Mouse (Mus musculus): Measurements from ENCODE around the gene Ankrd33b. TPM values are rescaled to one million over a fixed set of nuclear protein-coding genes. Genes with fewer than 3 reads are reported as not detected.

The Ankrd33b gene
- total RNA-seq, 4 experiments from 2014 or later: 1.1 to 3.8 (median 2.7) TPM

DNA sequence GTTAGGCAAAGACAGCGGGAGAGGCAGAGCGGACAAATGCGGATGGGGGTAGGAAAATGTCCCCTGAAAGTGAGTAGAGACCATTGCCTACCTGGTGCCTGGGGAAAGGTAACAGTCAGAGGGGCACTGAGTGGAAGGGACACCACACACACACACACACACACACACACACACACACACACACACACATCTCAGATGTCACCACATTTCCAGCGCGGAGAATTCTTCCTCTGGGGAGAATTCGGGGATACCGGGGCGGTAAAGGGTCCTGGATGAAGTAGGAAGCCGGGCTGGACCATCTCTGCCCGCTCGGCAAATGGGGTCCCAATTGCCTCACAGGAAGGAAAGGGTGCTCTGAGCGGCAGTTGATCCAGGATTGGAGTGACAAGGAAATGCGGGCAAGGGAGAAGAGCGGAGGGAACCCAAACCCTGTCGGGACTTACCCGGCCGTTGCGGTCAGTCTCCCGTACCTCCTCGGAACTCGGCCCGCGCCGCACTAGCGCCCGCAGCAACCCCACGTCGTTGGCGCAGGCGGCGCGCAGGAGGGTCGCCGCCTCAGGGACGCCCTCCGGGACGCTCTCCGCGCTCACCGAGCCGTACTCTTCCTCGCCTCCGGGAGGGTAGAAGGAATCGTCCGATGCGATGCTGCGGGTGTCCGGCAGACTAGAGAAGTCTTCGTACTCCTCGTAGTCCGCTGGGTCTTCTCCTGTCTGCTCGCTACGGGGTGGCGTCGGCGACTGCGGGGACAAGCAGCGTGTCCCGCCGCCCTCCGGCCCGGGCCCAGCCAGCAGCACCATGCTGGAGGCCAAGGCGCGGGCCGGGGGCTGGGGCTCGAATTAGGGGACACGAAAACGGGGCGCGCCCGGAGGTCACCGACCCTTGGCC, 688 bp downstream of the Ankrd33b start:
- no peak for DNase-seq

DNA sequence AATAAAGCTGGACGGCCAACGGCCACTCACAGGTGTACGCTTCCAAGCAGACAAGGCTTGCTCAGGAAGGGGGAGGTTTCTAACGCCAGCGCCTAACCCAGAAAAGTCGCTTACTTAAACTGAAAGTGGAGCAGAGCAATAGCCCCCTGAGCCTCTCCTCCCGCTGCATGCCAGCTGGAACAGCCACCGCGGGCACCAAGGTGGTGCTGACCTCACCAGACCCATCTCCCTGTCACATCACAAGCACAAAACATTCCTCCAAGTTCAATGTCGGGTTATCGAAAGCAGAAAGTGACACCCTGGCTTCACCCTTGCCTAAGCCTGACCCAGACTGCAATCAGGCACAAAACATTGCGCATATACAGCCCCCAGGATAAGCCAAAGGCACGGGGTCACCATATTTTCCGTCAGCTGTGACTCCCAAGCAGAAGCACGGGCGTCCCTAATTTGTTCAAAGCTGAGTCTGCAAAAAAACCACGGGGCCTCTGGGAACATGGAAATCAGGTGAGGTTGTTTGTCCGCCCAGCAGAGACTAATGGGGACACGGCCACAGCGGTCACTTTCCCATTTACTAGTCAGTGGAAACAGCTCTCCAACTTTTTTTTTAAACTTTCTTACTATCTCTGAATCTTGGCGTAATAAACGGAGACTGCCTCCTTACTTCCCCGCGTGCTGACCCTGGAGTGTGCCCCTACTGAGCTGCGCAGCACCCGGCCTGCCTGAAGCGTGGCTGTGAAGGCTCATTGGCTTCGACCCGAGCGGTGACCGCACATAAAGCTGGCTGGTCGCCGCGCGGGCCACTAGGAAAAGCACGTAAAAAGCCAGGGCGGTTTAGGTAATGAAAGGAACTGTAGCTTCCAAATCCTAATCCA, 1.6 kb downstream of the Ankrd33b start:
- DNase-seq: no peak

DNA sequence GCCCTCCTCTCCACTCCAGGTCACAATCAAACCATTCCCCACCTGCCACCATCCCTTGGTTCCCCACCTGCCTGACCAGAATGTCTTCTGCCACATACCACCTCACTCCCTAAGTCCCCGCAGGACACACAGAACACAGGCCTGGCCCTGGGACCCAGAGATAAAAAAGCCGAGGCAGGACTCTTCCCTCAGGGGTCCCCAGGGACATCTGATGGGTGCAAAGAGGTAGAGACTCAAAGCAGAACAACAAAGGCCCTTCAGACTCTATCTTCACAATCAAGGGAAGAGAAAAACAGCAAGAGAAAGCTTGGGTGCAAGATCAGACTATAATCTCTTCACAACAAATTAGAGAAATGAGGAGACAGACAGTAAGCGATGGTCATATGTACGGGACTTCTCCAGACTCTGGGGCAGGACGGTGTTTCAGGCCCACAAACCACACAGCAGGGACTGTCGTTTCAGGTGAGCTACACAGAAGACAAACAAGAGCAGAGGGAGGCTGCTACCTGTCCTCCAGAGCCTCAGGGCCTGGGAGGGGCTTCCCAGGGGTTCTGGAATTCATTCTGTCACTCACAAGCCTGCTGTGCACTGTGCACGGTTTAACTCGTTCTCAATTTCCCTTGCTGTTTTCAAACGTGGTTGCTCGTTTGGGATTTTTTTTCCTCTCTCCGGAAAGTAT, 2.3 kb downstream of the Ankrd33b start:
- no peak for DNase-seq

DNA sequence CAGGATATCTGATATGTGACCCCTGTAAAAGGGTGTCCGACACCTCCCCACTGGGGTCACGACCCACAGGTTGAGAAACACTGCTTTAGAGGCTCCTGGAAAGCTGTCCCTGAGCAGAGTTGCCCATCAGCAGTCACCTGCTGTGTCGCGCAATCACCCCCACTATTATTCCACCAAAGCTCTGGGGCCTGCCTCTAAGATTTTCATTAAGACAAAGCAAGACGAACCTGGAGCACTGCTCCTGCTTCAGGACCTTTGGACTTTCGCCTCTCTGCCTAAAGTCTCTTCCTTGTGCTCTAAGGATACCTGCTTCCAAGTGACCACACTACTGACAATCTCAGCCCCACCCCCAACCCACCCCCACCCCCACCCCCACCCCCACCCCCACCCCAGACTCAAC, 3.1 kb downstream of the Ankrd33b start:
- no peak for DNase-seq

DNA sequence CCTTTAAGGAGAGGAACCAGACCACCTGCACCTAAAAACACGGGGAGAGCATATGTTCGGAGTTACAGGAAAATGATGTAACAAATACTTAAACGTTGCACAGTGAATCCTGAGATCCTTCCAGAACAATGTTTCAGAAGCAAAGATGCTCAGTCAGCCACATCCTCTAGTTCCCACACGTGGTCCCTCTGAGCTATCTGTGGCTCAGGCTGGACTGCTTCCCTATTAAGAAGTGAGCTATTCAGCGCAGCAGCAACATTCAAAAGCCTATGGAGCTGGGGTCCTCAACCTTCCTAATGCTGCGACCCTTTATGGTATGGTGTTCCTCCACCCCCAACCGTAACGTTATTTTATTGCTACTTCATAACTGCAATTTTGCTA, 3.6 kb downstream of the Ankrd33b start:
- no peak for DNase-seq

DNA sequence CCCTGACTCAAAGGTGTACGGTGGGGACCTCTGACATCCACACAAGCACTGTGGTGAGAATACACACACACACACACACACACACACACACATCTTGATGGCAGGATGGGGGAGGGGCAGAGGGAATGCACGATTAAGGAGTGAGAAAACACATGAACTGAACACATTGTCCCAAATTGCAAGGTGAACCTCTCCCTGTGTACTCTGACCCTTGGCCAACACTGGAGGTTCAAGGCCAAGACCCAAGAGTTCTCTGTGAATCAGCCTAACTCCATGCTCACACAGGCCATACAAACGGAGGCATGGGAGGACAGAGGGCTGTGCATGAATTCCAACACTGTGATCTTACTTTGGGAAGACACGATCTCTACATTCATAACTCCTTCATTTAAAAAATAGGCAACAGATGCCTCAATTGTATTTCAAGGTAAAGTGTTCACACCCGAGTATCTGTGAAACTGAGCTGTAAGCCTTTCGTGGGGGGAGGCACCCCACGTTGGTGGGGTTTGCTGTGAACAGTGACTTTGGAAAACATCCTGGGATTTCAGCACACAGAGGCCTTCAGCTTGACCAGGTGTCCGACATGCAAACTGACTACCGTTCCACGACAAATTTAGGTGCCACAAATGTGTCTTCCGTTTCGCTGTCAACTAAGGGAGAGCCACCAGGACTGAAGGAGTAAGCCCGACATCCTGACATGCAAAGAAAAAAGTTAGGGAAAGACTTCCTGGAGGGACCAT, 4.1 kb downstream of the Ankrd33b start:
- no peak for DNase-seq

DNA sequence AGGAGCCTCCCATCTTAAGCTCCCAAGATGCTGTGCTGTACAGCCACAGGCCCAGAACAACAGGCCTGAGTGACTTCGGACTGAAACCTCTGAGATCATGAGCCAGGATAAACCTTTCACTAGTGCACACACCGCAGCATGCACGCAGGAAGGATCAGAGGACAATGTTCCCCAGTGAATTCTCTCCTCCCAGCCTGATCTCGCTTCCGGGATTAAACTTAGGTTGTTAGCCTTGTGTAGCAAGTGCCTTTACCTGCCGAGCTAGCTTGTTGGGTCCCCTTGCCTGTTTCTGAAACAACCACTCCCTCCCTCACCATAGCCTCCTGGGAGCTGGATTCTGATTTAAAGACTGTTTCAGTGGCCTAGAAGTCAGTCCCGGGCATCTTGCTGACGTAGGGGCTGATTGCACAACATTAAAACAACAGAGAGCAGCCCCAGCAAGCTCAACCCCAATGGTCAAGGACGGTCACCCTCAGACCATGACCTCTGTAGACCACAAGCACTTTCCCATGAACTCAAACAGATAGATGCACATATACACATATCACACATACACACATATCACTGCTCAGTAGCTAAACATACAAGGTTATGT, 6.2 kb downstream of the Ankrd33b start:
- no peak for DNase-seq

DNA sequence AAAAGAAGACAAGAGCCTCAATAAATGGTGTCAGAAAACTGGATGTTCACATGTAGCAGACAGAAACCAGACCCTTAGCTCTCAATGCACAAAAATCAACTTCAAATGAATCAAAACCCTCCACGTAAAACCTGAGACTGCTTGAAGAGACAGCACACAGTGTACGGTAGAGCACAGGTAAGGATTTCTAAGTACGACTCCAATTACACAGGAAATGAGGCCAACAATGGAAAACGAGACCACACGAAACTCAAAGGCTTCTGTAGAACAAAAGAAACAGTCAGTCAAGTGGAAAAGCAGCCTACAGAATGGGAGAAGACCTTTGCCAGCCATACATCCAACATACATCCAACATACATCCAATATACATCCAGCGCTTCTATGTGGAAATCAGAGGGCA, 6.9 kb downstream of the Ankrd33b start:
- DNase-seq: no peak

DNA sequence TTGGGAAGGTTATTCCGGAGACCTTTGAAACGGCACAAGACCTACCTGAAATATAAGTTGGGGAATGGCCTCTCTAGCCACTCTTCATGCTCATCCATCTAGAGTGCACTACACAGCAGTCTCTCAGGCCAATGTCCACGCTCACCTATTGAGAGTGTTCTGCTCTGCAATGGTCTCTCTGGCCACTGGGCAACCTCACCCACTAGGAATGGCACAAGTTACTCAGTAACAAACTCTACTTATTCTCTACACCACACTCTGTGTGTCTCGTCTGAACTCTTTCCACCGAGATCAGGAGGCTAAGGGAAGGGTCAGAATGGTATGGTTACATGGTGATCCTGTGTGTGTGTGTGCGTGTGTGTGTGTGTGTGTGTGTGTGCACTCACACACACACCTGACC, 7.7 kb downstream of the Ankrd33b start:
- no peak for DNase-seq

DNA sequence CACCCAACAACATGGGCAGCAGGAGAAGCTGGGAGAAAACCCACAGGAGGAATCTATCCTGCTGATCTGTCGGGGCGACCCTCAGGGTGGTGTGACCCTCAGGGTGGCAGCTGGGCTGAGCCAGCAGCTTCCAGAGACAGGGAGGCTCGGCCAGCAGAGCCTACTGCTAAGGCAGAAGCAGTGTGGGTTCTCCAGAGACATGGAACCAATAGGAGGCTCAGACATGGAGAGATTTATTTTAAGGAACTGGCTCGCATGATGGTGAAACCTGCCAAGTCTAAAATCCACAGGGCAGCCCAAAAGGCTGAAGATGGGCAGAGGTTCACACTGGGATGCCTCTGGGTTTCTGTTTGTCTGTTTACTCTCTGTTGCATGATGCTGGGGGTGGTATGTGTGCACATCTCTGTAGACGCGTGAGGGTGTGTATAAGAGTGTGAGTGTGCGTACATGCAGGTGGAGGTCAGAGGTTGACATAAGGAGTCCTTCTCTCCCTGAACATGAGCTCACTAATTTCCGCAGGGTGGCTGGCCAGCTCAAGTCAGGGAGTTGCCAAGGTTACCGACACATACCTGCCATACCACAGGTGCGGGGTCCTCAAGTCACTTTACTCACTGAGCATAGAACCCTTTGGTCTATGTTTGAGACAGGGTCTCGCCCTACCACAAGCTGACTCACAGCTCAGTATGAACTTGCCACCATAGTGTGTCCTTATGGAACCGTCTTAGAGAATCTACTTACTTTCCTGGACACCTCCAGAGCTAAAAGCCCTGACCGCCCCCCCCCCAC, 14.8 kb downstream of the Ankrd33b start:
- no peak for DNase-seq

DNA sequence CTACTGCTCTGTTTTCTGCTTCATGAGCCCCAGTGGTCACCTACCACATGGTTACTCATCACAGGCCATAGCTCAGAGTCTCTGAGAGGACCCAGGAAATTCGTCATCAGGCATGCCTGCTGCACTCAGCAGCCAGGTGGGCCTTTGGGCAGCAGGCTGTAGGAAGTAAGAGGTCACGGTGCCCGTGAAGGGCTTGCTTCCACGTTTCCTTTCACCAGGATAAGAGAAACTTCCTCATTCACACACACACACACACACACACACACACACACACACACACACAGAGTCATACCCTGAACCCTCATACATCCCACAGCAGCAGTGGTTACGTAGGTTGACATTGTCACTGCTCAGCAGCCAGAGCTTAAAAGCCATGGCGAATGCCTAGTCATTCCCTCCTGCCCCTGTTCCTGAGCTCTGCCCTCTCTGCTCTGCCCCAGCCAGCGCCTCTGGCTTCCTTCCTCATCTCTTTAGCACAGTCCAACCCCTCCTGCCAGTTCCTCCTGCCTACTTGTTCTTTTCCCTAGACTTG, 17.6 kb downstream of the Ankrd33b start:
- no peak for DNase-seq

DNA sequence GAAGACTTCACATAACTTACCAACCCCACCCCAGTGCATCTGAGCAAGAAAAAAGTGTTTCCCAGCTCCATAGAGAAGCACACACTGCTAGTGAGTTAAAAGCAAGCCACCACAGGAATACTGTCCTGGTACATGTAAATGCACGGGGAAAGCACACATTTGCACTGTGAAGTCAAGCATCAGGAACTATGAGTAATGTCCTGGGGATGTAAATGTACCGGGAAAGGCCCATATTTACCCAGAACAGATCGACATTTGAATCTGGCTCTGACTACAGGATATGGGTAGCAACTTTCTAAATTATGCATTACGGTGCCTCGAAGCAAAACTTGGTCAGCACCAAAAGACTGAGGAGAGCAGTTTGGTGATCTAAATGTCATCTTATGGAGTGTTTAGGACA, 18.5 kb downstream of the Ankrd33b start:
- no peak for DNase-seq

DNA sequence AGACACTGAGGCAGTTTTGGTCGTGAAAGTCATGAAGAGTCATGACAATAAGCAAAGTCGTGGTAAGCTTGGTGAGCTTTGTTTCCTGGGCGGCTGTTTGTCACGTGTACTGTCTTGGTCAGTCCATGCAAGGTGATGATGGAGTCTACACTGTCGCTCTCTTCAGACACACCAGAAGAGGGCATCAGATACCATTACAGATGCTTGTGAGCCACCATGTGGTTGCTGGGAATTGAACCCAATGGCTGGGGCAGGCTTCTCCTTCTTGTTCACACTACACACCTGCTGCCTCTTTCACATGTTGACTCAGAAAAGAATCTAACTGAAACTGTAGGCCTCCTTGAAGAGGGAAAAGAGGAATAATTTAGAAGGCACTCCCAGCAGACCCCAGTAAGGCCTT, 19.3 kb downstream of the Ankrd33b start:
- no peak for DNase-seq

DNA sequence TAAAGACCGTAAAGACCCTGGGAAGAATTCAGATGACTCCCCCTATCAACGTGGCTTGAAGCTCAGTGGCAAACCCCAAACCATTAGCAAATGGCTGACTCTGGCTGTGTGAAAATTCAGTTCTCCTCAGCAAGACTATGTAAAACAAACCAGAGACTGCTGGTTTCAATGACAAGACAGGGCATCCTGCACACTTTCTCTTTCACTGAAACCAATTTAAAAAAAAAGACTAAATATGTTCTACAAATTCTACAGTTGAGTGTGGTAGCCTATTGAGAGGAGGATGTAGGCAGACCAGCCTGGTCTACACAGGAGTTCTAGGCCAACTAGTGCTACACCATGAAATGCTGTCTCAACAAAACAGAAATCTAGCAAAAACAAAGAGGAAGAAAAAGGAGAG, 21.0 kb downstream of the Ankrd33b start:
- no peak for DNase-seq

DNA sequence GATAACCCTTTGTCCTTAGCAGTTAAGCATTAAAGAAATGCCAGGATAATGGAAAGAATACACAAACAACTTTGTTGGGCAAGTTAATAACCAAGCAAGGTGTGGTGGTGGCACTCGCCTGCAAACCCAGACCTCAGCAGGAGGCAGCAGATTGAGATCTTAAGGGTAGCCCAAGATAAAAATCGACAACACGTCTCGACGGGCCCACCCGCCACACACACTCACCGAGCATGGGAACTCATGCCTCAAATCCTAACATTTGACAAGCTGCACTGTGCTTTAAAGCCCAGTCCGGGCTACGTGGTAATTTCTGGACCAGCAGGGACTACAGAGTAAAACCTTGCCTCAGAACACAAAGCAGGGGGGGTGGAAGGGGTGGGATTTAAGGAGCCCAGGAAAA, 22.2 kb downstream of the Ankrd33b start:
- no peak for DNase-seq

DNA sequence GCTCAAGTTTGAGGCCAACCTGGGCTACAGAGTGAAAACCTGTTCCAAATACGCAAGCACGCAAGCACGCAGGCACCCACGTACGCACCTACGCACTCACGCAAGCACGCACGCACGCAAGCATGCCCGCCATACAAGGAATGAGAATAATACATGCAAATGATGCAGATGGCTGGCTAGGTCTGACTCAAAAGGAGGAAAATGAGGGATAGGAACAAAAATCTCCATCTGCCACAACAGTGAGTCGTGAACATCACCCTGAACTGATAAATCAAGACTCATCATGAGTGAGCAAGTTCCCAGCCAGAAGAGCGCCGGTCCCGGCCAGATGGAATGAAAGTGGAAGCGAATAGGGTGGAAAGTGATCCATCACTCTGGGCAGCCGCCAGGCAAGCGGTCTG, 22.7 kb downstream of the Ankrd33b start:
- no peak for DNase-seq

DNA sequence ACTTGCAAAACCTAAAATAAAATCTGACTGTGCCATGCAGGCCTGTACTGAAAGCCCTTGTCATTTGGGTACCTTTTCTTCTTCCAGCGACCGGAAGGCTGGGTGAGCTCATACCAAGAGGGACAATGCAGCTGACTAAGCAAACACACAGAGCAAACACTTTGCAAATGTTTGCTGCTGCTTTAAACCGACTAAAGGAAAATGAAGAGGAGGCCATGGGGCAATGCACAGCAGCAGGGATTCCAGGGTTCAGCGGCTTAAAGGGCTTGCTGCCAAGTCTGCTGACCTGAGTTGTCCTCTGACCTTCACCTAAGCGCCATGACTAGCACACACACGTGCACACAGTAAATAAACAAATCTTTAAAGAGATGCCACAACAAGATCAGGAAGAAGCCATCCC, 23.9 kb downstream of the Ankrd33b start:
- DNase-seq: no peak

DNA sequence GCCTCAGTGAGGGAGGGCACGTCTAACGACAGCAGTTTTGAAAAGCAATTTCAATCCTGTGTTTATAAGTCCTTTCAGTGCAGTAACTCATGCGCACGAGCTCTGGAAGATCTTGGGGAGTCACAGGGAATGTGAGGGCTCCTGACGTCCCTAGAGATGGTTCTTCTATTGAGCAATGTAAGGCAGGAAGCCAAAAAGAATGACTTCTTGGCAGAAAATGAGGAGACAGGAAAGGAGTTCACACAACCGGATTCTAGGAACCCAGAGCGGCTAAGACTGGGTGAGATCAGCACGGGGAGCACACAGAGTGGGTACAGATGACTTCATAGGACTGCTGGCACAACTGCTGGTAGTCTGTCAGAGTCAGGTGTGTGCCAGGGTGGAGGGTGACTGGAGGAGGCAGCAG, 25.0 kb downstream of the Ankrd33b start:
- DNase-seq: no peak

DNA sequence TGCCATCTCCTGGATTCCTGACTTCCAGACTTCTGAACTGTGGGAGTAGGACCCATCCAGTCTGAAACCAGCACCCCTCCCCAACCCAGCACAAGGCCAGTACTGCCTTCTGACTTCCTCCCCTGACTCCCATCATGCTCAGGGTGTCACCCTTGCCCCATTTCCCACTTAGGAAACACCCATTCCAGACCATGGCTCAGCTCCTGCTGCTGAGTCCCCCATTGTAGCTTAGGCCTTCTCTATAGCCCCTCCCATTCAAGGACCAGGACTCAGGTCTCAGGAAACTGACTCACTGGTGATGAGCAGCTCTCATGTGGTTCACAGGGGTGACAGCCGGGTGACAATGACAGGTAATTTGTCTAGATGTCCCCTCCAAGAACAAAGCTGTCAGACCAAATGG, 25.5 kb downstream of the Ankrd33b start:
- no peak for DNase-seq

DNA sequence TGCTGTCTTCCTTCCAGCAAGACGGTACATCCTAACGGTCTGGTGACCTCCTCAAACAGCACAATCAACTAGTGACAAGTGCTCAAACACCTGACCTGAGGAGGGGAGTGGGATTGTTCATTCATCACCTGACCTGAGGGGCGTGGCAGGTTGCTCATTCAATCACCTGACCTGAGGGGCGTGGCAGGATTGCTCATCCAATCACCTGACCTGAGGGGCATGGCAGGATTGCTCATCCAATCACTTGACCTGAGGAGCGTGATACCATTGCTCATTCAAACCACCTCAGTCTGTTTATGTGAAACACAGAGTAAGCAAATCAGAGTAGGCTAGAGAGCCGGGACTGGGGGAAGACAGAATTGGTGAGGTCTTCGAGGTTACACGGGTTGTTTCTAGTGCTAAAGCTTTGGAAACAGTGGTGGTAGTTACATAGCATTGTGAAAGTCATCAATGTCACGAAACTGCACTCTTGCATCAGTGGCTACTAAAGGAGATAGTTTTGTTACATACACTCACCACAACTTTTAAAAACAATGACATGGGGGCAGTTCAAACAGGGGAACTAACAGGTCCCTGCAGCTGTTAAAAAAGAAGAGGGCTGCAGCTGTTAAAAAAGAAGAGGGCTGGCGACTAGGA, 28.8 kb downstream of the Ankrd33b start:
- no peak for DNase-seq

Data from adrenal gland, adult 8-10 months (tissue).